Mouse (Mus musculus): Measurements from ENCODE around the gene BC049352. TPM values are rescaled to one million over a fixed set of nuclear protein-coding genes. Genes with fewer than 3 reads are reported as not detected.

The BC049352 gene
- polyA plus RNA-seq, 2 experiments: not detected

GRCm38 (mm10) chr9:45274635-45275034, 92.8 kb downstream of the BC049352 start:
- TF ChIP-seq POLR2A (IDR thresholded peaks at IDR 0.05; ENCODE audit: borderline replicate concordance, extremely low read depth, insufficient read depth, insufficient read length): no peak

GRCm38 (mm10) chr9:45280059-45280458, 98.3 kb downstream of the BC049352 start:
- Histone ChIP-seq H3K27me3 (ENCODE audit: control insufficient read depth, insufficient read depth, low read length) (no peaks in the 10 kb centered on the region), H3K36me3 (ENCODE audit: control insufficient read depth, insufficient read depth, low read length) (no peaks in the 10 kb centered on the region), H3K4me2 (replicated peaks; ENCODE audit: low read depth, low read length, severe bottlenecking) (no peak overlapping the region), H3K27ac (replicated peaks; ENCODE audit: low read depth, low read length) (no peak overlapping the region), H3K4me1 (ENCODE audit: control insufficient read depth, insufficient read depth, low read length) (no peaks in the 10 kb centered on the region), H3K4me3 (replicated peaks; ENCODE audit: low read length) (no peak overlapping the region), H3K9me3 (ENCODE audit: control insufficient read depth, low read length) (no peaks in the 10 kb centered on the region), H3K9ac (ENCODE audit: low read depth, low read length, severe bottlenecking) (no peak overlapping the region)
- TF ChIP-seq POLR2A (IDR thresholded peaks at IDR 0.05; ENCODE audit: borderline replicate concordance, extremely low read depth, insufficient read depth, insufficient read length): no peak
- DNase-seq (ENCODE audit: low spot score) (no peak), ATAC-seq (ENCODE audit: low FRiP score, low read depth) (no peak)
- WGBS: 65% methylated on average over 3 of the region's 3 CpGs

More at GRCm38 (mm10) chr9:45274635-45275034, 92.8 kb downstream of the BC049352 start:
- Histone ChIP-seq H3K9ac (ENCODE audit: low read depth, low read length, severe bottlenecking) (no peak overlapping the region), H3K4me3 (replicated peaks; ENCODE audit: low read length) (no peak overlapping the region), H3K27me3 (ENCODE audit: control insufficient read depth, insufficient read depth, low read length) (0 out of 2 replicates have a peak, but pooled peaks cover 6% of the 10 kb centered on the region), H3K9me3 (ENCODE audit: control insufficient read depth, low read length) (no peaks in the 10 kb centered on the region), H3K36me3 (ENCODE audit: control insufficient read depth, insufficient read depth, low read length) (no peaks in the 10 kb centered on the region), H3K27ac (replicated peaks; ENCODE audit: low read depth, low read length) (no peak overlapping the region), H3K4me1 (ENCODE audit: control insufficient read depth, insufficient read depth, low read length) (no peaks in the 10 kb centered on the region), H3K4me2 (replicated peaks; ENCODE audit: low read depth, low read length, severe bottlenecking) (no peak overlapping the region)
- ATAC-seq (ENCODE audit: low FRiP score, low read depth) (no peak), DNase-seq (ENCODE audit: low spot score) (no peak)
- WGBS: 82% methylated on average over 2 of the region's 2 CpGs

GRCm38 (mm10) chr9:45280891-45281290, 99.1 kb downstream of the BC049352 start:
- Histone ChIP-seq H3K36me3 (ENCODE audit: control insufficient read depth, insufficient read depth, low read length) (no peaks in the 10 kb centered on the region), H3K4me2 (replicated peaks; ENCODE audit: low read depth, low read length, severe bottlenecking) (no peak overlapping the region), H3K9ac (ENCODE audit: low read depth, low read length, severe bottlenecking) (no peak overlapping the region), H3K9me3 (ENCODE audit: control insufficient read depth, low read length) (no peaks in the 10 kb centered on the region), H3K4me3 (replicated peaks; ENCODE audit: low read length) (no peak overlapping the region), H3K27me3 (ENCODE audit: control insufficient read depth, insufficient read depth, low read length) (no peaks in the 10 kb centered on the region), H3K4me1 (ENCODE audit: control insufficient read depth, insufficient read depth, low read length) (no peaks in the 10 kb centered on the region), H3K27ac (replicated peaks; ENCODE audit: low read depth, low read length) (no peak overlapping the region)
- WGBS: 77% methylated on average over 3 of the region's 3 CpGs
- ATAC-seq (ENCODE audit: low FRiP score, low read depth) (no peak), DNase-seq (ENCODE audit: low spot score) (no peak)
- no peak for TF ChIP-seq POLR2A (IDR thresholded peaks at IDR 0.05; ENCODE audit: borderline replicate concordance, extremely low read depth, insufficient read depth, insufficient read length)

GRCm38 (mm10) chr9:45282466-45282865, 100.7 kb downstream of the BC049352 start:
- H3K36me3 ChIP-seq (ENCODE audit: control insufficient read depth, insufficient read depth, low read length): no peaks in the 10 kb centered on the region
- DNase-seq (ENCODE audit: low spot score): no peak
- H3K27ac ChIP-seq (replicated peaks; ENCODE audit: low read depth, low read length): no peak overlapping the region
- no peak for ATAC-seq (ENCODE audit: low FRiP score, low read depth)
- no peaks in the 10 kb centered on the region for H3K27me3 ChIP-seq (ENCODE audit: control insufficient read depth, insufficient read depth, low read length)
- no peak for TF ChIP-seq POLR2A (IDR thresholded peaks at IDR 0.05; ENCODE audit: borderline replicate concordance, extremely low read depth, insufficient read depth, insufficient read length)
- H3K9ac ChIP-seq (ENCODE audit: low read depth, low read length, severe bottlenecking): no peak overlapping the region
- no peaks in the 10 kb centered on the region for H3K9me3 ChIP-seq (ENCODE audit: control insufficient read depth, low read length)
- 83% methylated on average over 5 of the region's 5 CpGs for WGBS
- H3K4me2 ChIP-seq (replicated peaks; ENCODE audit: low read depth, low read length, severe bottlenecking): no peak overlapping the region
- H3K4me3 ChIP-seq (replicated peaks; ENCODE audit: low read length): no peak overlapping the region
- H3K4me1 ChIP-seq (ENCODE audit: control insufficient read depth, insufficient read depth, low read length): no peaks in the 10 kb centered on the region

- Histone ChIP-seq H3K27ac (replicated peaks; ENCODE audit: low read depth, low read length) (no peak overlapping the region), H3K9me3 (ENCODE audit: control insufficient read depth, low read length) (no peaks in the 10 kb centered on the region), H3K27me3 (ENCODE audit: control insufficient read depth, insufficient read depth, low read length) (no peaks in the 10 kb centered on the region), H3K4me2 (replicated peaks; ENCODE audit: low read depth, low read length, severe bottlenecking) (no peak overlapping the region), H3K4me3 (replicated peaks; ENCODE audit: low read length) (no peak overlapping the region), H3K36me3 (ENCODE audit: control insufficient read depth, insufficient read depth, low read length) (no peaks in the 10 kb centered on the region), H3K9ac (ENCODE audit: low read depth, low read length, severe bottlenecking) (no peak overlapping the region), H3K4me1 (ENCODE audit: control insufficient read depth, insufficient read depth, low read length) (no peaks in the 10 kb centered on the region)
- TF ChIP-seq POLR2A (IDR thresholded peaks at IDR 0.05; ENCODE audit: borderline replicate concordance, extremely low read depth, insufficient read depth, insufficient read length): no peak
- 80% methylated on average over 11 of the region's 11 CpGs for WGBS
- ATAC-seq (ENCODE audit: low FRiP score, low read depth) (no peak), DNase-seq (ENCODE audit: low spot score) (no peak)
Measured at GRCm38 (mm10) chr9:45291481-45292168, 109.8 kb downstream of the BC049352 start.
